Mouse (Mus musculus): ENCODE measurements around the gene Cnih3.

Gene Cnih3

GRCm38 (mm10) chr1:181379664-181380063, 27.2 kb downstream of the Cnih3 start:
- CTCF ChIA-PET: interaction anchor here (0.5 to 1.8 kb wide), 49 partner anchors 8 to 1533 kb away, joined by 3 to 11 read pairs (median 4); partner anchors contain the start of genes Ccdc121 (in 1 of the 4) and Cnih3 (in 1 of the 4)
- POLR2A ChIA-PET: interaction anchor here in 1 of 4 experiments (0.6 kb wide), 1 partner anchor 185 kb away, joined by 3 read pairs; no protein-coding TSS in a partner anchor

GRCm38 (mm10) chr1:181381410-181382010, 29.1 kb downstream of the Cnih3 start:
- ChIA-PET POLR2A (no interaction called here), CTCF (interaction anchor here in 1 of 4 experiments (0.7 kb wide), 1 partner anchor 25 kb away, joined by 3 read pairs; no protein-coding TSS in a partner anchor)

DNA sequence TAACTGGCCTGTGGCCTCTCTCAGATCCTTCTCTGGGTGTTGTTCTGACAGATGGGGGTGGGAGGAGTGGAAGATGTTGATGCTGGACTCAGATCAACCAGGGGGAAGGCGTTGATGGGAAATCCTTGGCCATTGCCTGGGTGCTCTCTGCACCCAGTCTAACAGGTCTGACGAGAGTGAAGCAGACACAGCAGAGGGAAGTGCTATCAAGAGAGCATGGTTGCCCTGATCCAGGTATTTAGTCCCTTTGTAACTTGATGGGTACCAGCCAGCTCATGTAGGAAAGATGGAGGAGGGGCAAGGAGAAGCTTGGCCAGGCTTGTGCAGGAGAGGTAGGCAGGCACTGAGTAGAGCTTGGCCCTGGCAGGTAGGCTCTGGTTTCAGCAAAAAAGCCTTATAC, 36.8 kb downstream of the Cnih3 start:
- ChIA-PET POLR2A (interaction anchor here in 1 of 4 experiments (0.5 kb wide), 1 partner anchor 265 kb away, joined by 3 read pairs; no protein-coding TSS in a partner anchor), CTCF (interaction anchor here in 1 of 4 experiments (1.7 kb wide), 1 partner anchor 9 kb away, joined by 5 read pairs; no protein-coding TSS in a partner anchor)

- CTCF ChIA-PET: interaction anchor here in 2 of 4 experiments (1.4 to 1.5 kb wide), 2 partner anchors 13 kb away, joined by 4 to 8 read pairs; no protein-coding TSS in a partner anchor
- POLR2A ChIA-PET: interaction anchor here in 2 of 4 experiments (0.6 to 0.8 kb wide), 2 partner anchors 18 to 147 kb away, joined by 3 read pairs; no protein-coding TSS in a partner anchor
Measured at GRCm38 (mm10) chr1:181392489-181392888, 40.1 kb downstream of the Cnih3 start.

- ChIA-PET POLR2A (interaction anchor here in 1 of 4 experiments (0.8 kb wide), 1 partner anchor 17 kb away, joined by 3 read pairs; no protein-coding TSS in a partner anchor), CTCF (interaction anchor here (0.5 to 2.2 kb wide), 6 partner anchors 14 to 530 kb away, joined by 3 to 10 read pairs (median 3); no protein-coding TSS in a partner anchor)
Measured at GRCm38 (mm10) chr1:181393250-181394149, 41.1 kb downstream of the Cnih3 start.

GRCm38 (mm10) chr1:181395234-181395828, 42.9 kb downstream of the Cnih3 start:
- ChIA-PET CTCF (interaction anchor here in 3 of 4 experiments (0.5 to 2.3 kb wide), 4 partner anchors 16 to 346 kb away, joined by 3 to 10 read pairs (median 5); no protein-coding TSS in a partner anchor), POLR2A (interaction anchor here in 2 of 4 experiments (0.6 kb wide), 2 partner anchors 9 to 41 kb away, joined by 3 read pairs; no protein-coding TSS in a partner anchor)

DNA sequence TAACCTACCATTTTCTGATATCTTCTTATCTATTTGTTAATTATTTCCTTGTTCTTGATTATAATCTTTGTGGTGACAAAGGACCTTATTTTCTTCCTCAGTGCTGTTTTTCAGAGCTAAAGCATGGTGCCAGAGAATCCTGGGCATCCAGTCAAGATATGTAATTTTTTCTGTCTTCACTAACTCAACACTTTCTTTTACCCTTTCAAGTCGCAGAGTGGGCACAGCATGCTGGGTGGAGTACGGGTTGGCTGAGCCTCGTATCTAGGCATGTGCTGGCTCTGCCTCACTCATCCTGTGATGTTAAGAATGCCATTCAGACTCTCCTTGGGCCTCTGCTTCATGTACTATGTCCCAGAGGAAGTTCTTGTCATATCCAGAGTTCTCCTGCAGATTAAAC, 46.8 kb downstream of the Cnih3 start:
- ChIA-PET POLR2A (interaction anchor here in 1 of 4 experiments (0.7 kb wide), 1 partner anchor 214 kb away, joined by 3 read pairs; no protein-coding TSS in a partner anchor), CTCF (interaction anchor here in 1 of 4 experiments (1.2 kb wide), 1 partner anchor 111 kb away, joined by 3 read pairs; no protein-coding TSS in a partner anchor)

DNA sequence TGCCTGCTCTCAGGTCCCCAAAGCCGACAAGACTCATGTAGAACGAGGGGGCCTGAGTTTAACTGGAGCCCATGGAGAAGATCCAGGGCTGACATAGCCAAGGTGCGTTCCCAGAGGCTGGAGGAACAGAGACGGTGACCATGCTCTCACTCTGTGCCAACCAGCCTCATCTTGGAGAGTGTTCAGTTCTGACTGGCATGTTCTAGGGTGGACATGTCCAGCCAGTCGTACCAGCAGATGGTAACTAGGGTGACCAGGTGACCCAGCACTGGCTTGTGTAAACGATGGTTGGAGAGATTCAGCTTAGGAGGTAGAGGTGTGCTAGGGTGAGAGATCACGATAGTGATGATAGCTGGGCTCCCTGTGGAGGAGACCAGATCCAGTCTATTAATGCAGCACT, 50.6 kb downstream of the Cnih3 start:
- POLR2A ChIA-PET: no interaction called here
- CTCF ChIA-PET: interaction anchor here in 1 of 4 experiments (1.0 kb wide), 1 partner anchor 23 kb away, joined by 3 read pairs; no protein-coding TSS in a partner anchor

DNA sequence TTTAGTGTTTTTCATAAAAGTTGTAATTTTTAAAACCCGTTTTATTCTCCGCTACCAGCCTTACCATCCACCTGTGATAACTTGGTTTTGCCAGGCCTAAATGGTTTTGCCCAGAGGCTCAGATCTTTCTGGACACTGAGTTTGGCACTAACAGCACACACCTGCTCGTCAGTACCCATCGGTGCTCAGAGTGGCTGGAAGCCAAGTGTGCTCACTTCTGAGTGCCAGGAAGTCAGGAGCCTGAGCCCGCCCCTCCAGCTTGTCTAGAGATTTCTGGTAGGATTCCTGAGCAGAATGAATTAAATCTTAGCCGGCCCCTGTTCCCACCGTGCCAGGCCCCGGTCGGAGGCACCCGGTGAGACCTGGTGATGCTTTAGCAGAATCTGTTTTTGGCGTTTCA, 54.9 kb downstream of the Cnih3 start:
- POLR2A ChIA-PET: no interaction called here

GRCm38 (mm10) chr1:181408086-181408975, 55.9 kb downstream of the Cnih3 start:
- POLR2A ChIA-PET: interaction anchor here in 1 of 4 experiments (0.6 kb wide), 1 partner anchor 114 kb away, joined by 3 read pairs; no protein-coding TSS in a partner anchor

More for the DNA sequence above, 54.9 kb downstream of the Cnih3 start:
- CTCF ChIA-PET: interaction anchor here in 1 of 4 experiments (1.1 kb wide), 1 partner anchor 28 kb away, joined by 4 read pairs; no protein-coding TSS in a partner anchor

DNA sequence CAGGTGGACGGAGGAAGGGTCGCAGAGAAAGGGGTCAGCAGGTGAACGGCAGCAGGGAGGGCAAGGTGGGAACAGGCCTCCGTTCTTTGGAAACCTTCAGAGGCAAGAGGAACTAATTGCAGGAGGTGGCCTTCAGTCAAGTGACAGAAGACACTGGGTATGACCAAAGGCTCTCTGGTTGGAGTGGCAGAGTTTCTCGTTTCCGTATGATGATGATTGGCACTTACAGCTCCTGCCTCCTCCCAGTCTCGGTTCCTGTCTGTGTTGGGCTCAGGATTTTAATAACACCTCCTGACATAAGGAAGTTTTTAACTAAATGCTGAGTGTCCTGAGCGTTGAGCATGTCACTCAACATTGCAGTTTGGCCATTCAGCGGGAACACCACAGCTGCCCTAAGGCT, 57.3 kb downstream of the Cnih3 start:
- ChIA-PET CTCF (no interaction called here), POLR2A (interaction anchor here in 1 of 4 experiments (1.2 kb wide), 1 partner anchor 17 kb away, joined by 3 read pairs; no protein-coding TSS in a partner anchor)

More at GRCm38 (mm10) chr1:181408086-181408975, 55.9 kb downstream of the Cnih3 start:
- CTCF ChIA-PET: no interaction called here

DNA sequence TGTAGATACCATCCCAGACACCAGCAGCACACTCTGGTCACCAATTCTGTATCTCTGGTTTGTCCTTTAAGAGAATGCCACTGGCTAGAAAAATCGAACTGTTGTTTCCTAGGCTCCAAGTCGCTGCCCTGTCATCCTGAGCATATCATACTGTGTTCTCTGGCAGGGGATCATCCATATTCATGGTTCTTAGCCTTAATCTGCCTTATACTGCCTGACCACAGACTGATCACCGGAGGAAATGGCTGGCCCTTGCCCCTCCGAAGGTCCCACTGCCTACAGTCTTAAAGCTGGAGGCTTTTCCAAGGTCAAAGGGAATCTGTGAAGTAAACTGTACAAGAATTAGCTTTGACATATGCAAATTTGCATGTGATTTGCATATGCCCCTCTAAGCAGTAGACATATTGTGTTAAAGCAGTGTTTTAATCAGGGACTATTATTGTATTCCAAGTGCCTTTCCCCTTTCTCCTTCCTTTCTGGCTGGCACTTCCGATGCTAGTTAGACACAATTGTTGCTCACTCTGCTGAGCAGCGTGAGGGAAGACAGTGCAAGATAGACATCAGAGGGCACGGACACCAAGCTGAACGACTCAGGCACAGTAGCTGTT, 58.3 kb downstream of the Cnih3 start:
- ChIA-PET POLR2A (interaction anchor here in 1 of 4 experiments (1.2 kb wide), 1 partner anchor 18 kb away, joined by 3 read pairs; no protein-coding TSS in a partner anchor), CTCF (interaction anchor here in 2 of 4 experiments (1.3 to 1.6 kb wide), 2 partner anchors 16 to 31 kb away, joined by 3 to 5 read pairs; no protein-coding TSS in a partner anchor)

- CTCF ChIA-PET: no interaction called here
- POLR2A ChIA-PET: no interaction called here
Measured at GRCm38 (mm10) chr1:181414985-181415384, 62.6 kb downstream of the Cnih3 start.

- POLR2A ChIA-PET: interaction anchor here in 2 of 4 experiments (0.6 to 1.6 kb wide), 2 partner anchors 11 to 38 kb away, joined by 3 read pairs; no protein-coding TSS in a partner anchor
- CTCF ChIA-PET: interaction anchor here in 2 of 4 experiments (0.6 kb wide), 2 partner anchors 133 to 1202 kb away, joined by 3 to 5 read pairs; no protein-coding TSS in a partner anchor
Measured at GRCm38 (mm10) chr1:181416841-181417240, 64.4 kb downstream of the Cnih3 start.

GRCm38 (mm10) chr1:181417937-181418523, 65.6 kb downstream of the Cnih3 start:
- CTCF ChIA-PET: interaction anchor here in 2 of 4 experiments (0.6 to 0.7 kb wide), 2 partner anchors 38 to 369 kb away, joined by 3 to 4 read pairs; no protein-coding TSS in a partner anchor
- POLR2A ChIA-PET: interaction anchor here in 1 of 4 experiments (0.6 kb wide), 1 partner anchor 222 kb away, joined by 3 read pairs; no protein-coding TSS in a partner anchor

DNA sequence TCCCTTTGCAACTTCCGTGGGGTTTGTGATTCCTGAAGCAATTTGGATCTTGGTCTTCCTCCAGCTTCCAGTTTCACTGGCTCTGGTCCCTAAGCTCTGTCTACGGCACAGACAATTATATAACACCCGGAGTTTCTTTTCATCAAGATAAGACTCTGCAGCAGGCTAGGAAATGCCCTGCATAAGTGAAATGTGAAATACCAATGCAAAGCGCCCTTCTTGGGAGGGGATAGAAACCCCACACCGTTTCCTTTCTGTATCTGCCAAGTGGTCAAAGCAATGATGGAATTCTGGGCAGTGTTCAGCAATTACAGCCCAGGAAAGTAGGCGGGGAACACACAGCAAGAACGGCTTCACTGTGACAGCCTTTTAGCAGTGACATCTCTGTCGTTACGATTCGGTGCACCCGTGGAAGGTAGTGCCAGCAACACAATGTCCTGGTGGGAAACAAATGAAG, 67.7 kb downstream of the Cnih3 start:
- ChIA-PET POLR2A (no interaction called here), CTCF (interaction anchor here in 2 of 4 experiments (0.6 to 1.1 kb wide), 2 partner anchors 41 kb away, joined by 3 to 4 read pairs; no protein-coding TSS in a partner anchor)
